Mouse (Mus musculus) ES-E14 (cell line): ENCODE data around the gene Thrb. TPM values are rescaled to one million over a fixed set of nuclear protein-coding genes. Genes with fewer than 3 reads are reported as not detected.

Source experiments
- DNase-seq: peaks from one replicate; pipeline ENCODE4 v3.0.0-alpha.2; 2013; ENCODE audit warnings: low read depth, low spot score
- H3K27ac ChIP-seq: 2 replicates; pipeline ENCODE4 v1.5.1; 2012; ENCODE audit warnings: low read depth, mild to moderate bottlenecking, low read length, moderate library complexity, mixed read lengths; ENCODE audit not compliant: poor library complexity, insufficient read depth, severe bottlenecking
- H3K36me3 ChIP-seq: 2 replicates; pipeline ENCODE4 v1.6.1; 2012; ENCODE audit warnings: mild to moderate bottlenecking, low read length, moderate library complexity, mixed read lengths; ENCODE audit not compliant: control insufficient read depth, poor library complexity, insufficient read depth, severe bottlenecking
- H3K4me1 ChIP-seq, 2 experiments: fragments of 150-350 bp in 1 of 2; sonication (generic) in 1 of 2; 2 replicates each; pipeline ENCODE4 v1.6.1; 2012; ENCODE audit warnings: low read length in 2 of 2, mild to moderate bottlenecking in 1 of 2, mixed read lengths in 1 of 2; ENCODE audit not compliant: control insufficient read depth in 2 of 2, insufficient read depth in 2 of 2, poor library complexity in 1 of 2
- H3K4me3 ChIP-seq, 2 experiments: fragments of 150-350 bp in 1 of 2; sonication (generic) in 1 of 2; 2 replicates each; pipeline ENCODE4 v1.5.1; 2012; ENCODE audit warnings: low read length in 2 of 2, low read depth in 1 of 2, mild to moderate bottlenecking in 1 of 2, mixed read lengths in 1 of 2; ENCODE audit not compliant: insufficient read depth in 1 of 2, poor library complexity in 1 of 2, severe bottlenecking in 1 of 2
- H3K9ac ChIP-seq: 2 replicates; pipeline ENCODE4 v1.6.1; 2012; ENCODE audit warnings: low read depth, mild to moderate bottlenecking, low read length, mixed read lengths; ENCODE audit not compliant: poor library complexity, insufficient read depth, severe bottlenecking
- H3K9me3 ChIP-seq: fragments of 150-350 bp; sonication (generic); 2 replicates; pipeline ENCODE4 v1.6.1; 2012; ENCODE audit warnings: low read depth, mild to moderate bottlenecking, low read length; ENCODE audit not compliant: control insufficient read depth, insufficient read depth
- CHD2 ChIP-seq: IDR thresholded peaks from 2 replicates; pipeline ENCODE4 v1.6.1; 2014; ENCODE audit warnings: mild to moderate bottlenecking, low read depth, low read length, inconsistent platforms
- HCFC1 ChIP-seq: IDR thresholded peaks from 2 replicates; pipeline ENCODE4 v1.6.1; 2012; ENCODE audit warnings: low read length, inconsistent platforms, borderline replicate concordance; ENCODE audit not compliant: insufficient read depth
- MAFK ChIP-seq: IDR thresholded peaks from 2 replicates; pipeline ENCODE4 v1.6.1; 2014; ENCODE audit warnings: mild to moderate bottlenecking, low read depth, low read length, inconsistent platforms; ENCODE audit not compliant: insufficient read depth
- ZC3H11A ChIP-seq: IDR thresholded peaks from 2 replicates; pipeline ENCODE4 v1.6.1; 2012; ENCODE audit warnings: low read depth, mild to moderate bottlenecking, inconsistent platforms, low read length, borderline replicate concordance
- ZNF384 ChIP-seq: IDR thresholded peaks from 2 replicates; pipeline ENCODE4 v1.6.1; 2012; ENCODE audit warnings: low read depth, low read length, inconsistent platforms
- in situ Hi-C, 2 experiments: fragments of 600-800 bp; cut with MboI; formaldehyde crosslinking; loops; one replicate each; pipeline ENCODE4 v1.15.1; 2025; ENCODE audit warnings: low sequenced_read_pairs in 2 of 2, inconsistent platforms in 1 of 2; ENCODE audit not compliant: unreplicated experiment in 2 of 2
- total RNA-seq: library from RNA; depleted of rRNA; stranded (reverse); fragments of 300-350 nt; gene quantifications from 2 replicates; pipeline ENCODE4 v1.2.3, GENCODE M21; 2012

Thrb gene
- total RNA-seq, 1 experiment, result 0.76 TPM

- in situ Hi-C loops, result no loop called here
- Histone ChIP-seq H3K9ac (no peak overlapping the region), H3K4me1 (peaks cover 0 to 3% of the 10 kb centered on the region in 2 experiments; a peak in 2 of 4 replicates), H3K27ac (no peak overlapping the region), H3K4me3 (no peak overlapping the region), H3K9me3 (no peaks in the 10 kb centered on the region), H3K36me3 (no peaks in the 10 kb centered on the region)
- TF ChIP-seq CHD2 (no peak), ZC3H11A (no peak), HCFC1 (no peak), MAFK (no peak), ZNF384 (no peak)
- DNase-seq, result no peak
Observed at GRCm38 (mm10) chr14:17691246-17691645, 31.2 kb downstream of the Thrb start.

- Histone ChIP-seq H3K36me3 (no peaks in the 10 kb centered on the region), H3K27ac (no peak overlapping the region), H3K4me3 (no peak overlapping the region), H3K9me3 (no peaks in the 10 kb centered on the region), H3K4me1 (peaks cover 0 to 3% of the 10 kb centered on the region in 2 experiments; a peak in 2 of 4 replicates), H3K9ac (no peak overlapping the region)
- DNase-seq, result no peak
- in situ Hi-C loops, result no loop called here
- no peak for TF ChIP-seq ZNF384
- TF ChIP-seq ZC3H11A, result no peak
- TF ChIP-seq MAFK, result no peak
- no peak for TF ChIP-seq CHD2
- TF ChIP-seq HCFC1, result no peak
Observed at GRCm38 (mm10) chr14:17695526-17695925, 35.5 kb downstream of the Thrb start.

- TF ChIP-seq MAFK (no peak), HCFC1 (no peak), ZC3H11A (no peak), ZNF384 (no peak), CHD2 (no peak)
- in situ Hi-C loops, result no loop called here
- H3K4me3 ChIP-seq, result no peak overlapping the region
- peaks cover 0 to 3% of the 10 kb centered on the region in 2 experiments; a peak in 2 of 4 replicates for H3K4me1 ChIP-seq
- H3K9ac ChIP-seq, result no peak overlapping the region
- H3K27ac ChIP-seq, result no peak overlapping the region
- H3K36me3 ChIP-seq, result no peaks in the 10 kb centered on the region
- no peak for DNase-seq
- H3K9me3 ChIP-seq, result no peaks in the 10 kb centered on the region
Observed at GRCm38 (mm10) chr14:17697920-17698632, 38.0 kb downstream of the Thrb start.

- Histone ChIP-seq H3K4me3 (no peak overlapping the region), H3K27ac (no peak overlapping the region), H3K4me1 (peaks cover 0 to 3% of the 10 kb centered on the region in 2 experiments; a peak in 2 of 4 replicates), H3K9me3 (no peaks in the 10 kb centered on the region), H3K36me3 (no peaks in the 10 kb centered on the region), H3K9ac (no peak overlapping the region)
- TF ChIP-seq ZNF384, result no peak
- TF ChIP-seq MAFK, result no peak
- TF ChIP-seq ZC3H11A, result no peak
- no peak for TF ChIP-seq CHD2
- no peak for TF ChIP-seq HCFC1
- DNase-seq, result no peak
- in situ Hi-C loops, result no loop called here
Observed at GRCm38 (mm10) chr14:17700228-17700627, 40.2 kb downstream of the Thrb start.
